Mouse (Mus musculus) brain, adult 2 months (tissue): ENCODE measurements around the gene Nr4a1.
A peak's percentile ranks its signal among the peaks of the same experiment; 100 is the strongest.

Experiments
- DNase-seq: peaks from one replicate; pipeline ENCODE4 v3.0.0; 2011; ENCODE audit warnings: low read depth, low spot score

Gene Nr4a1

DNA sequence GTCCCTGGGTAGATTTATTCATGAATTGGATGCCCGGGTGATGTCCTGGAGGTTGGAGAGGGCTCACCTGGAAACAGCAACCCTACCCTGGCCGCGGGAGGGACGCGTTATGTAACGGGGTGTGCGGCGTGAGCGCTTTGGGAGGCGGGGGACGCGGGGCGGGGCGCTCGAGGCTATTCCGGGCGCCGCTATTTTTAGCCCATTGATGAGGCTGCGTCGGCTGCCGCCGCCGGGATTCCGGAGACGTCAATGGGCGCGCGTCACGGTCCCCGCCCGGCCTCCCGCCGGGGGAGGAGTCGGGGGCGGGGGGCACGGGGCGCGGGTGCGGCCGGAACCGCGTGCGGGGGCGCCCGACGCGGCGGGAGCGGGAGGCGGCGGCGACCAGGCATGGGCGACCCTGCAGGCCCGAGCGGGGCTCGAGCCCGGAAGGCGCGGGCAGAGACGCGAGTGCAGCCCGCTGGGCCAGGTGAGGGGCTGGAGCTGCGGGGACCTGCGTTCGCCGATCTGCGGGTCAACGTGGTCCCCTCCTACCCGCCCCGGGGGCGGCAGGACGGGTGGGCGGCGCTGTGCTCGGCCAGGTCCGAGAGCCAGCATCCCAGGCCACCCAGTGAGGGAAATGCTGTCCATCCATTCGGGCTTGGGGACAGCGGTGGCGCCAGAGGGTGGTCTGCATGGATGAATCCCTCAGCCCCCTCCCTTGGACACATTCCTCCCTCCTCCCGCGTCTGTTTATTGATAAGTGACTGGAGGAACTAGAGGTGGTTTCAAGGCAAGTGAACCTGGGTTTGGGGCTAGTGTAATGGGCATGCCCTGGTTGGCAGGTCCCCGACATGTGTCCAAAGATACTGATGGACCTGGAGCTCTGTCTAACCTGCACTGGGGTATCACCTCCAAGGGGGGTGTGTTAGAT, at the start of gene Nr4a1:
Gene Nr4a1, plus strand, starts transcription at position 384 of the 910 bp plus-strand sequence.
- peak; percentile 90 for DNase-seq

DNA sequence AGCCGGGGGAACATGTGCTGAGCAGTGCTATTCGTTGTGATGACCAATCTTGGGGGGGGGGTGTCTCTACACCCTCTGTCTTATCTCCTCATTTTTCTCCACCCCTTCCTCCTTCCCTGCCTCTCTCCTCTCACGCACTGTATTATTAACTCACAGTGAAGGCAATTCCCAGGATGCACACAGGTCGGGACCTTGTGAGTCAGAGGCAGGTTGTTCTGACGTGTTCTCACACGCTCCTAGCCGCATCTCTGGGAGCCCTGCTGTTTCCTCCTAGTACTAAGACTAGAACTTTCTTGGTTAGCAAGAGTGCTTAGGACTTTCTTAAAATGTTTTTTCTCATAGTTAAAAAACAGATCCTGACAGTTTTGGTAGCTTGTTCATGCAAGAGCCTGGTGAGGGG, 49.3 kb upstream of the Nr4a1 start:
- no peak for DNase-seq

DNA sequence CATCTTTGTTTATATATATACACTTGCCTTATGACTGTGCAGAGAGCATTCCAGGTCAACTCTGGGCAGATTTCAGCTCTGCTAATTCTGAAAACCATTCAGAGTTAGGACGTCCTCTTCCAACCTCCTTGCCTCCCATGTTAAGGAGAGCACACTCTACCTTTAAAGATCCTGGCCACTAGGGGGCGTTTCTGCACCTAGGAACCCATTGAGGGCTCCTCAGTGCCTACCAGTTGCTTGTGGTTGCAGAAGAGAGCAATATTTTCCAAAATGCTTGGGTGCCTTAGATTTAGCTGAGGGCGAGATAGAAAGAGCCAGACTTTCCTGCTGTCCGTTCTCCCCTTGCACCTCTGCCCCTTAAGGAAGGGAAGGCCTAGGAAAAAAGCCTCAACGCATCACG, 43.8 kb upstream of the Nr4a1 start:
- DNase-seq = peak; percentile 86

DNA sequence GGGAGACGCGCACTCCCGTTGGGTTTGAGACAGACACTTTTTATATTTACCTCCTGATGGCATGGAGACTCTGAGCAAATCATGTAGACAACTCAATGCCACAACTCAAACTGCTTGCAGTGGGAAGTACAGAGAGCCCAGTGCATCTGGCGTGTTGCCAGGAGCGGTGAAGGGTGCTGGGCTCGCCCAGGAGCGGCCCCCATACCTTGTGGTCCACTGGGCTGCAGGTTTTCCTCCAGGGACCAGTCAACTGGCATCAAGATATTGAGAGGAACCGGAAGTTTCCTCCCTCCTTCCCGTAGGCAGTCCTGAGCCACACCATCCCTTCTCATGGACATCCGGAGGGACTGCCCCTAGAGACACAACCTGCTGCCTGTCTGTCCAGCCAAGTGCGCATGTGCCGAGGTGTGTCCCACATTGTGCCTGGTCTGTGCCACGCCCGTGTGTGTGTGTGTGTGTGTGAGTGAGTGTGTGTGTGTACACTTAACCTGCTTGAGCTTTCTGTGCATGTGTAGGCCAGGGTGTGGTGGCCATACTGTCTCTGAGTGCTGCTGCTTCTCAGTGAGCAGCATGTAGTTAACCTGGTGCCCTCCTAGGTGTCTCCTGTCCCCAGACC, 43.0 kb upstream of the Nr4a1 start:
- no peak for DNase-seq

DNA sequence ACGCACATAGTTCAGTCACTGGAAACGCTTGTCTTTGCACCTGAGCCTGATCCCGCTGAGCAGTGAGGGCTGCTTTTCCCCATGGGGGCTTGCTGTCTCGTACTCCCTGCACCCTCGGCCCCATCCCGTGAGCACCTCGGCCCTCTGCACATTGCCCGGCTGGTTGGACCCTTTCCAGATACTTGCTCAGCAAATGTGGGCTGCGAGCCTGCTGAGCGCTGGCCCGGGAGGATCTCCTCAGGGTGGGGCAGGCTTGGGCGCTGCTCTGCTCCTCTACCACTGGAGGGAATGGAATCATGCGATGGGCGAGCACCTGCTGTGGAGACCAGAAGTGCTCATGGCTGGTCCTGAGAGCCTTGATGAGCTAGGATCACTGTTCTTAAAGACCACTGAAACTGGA, 41.6 kb upstream of the Nr4a1 start:
- peak; percentile 48 for DNase-seq

DNA sequence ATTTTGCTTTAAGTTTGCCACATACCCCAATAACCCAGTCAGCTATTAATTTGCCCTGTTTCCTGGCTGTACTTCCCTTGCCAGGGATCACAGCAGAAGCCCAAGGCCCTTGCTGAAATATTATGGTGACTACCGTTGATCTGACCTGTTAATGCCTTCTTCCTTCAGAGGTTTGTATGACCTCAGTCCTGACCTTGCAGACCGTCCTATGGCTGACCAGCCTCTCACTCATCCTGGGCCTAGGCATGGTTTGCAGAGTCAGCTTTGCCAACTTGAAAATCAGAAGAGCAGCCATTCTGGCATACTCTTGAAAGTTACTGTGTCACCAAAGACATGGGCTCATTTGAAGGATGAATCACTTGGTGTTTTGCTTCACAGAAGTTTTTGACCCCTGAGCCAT, 38.9 kb upstream of the Nr4a1 start:
- DNase-seq = no peak

DNA sequence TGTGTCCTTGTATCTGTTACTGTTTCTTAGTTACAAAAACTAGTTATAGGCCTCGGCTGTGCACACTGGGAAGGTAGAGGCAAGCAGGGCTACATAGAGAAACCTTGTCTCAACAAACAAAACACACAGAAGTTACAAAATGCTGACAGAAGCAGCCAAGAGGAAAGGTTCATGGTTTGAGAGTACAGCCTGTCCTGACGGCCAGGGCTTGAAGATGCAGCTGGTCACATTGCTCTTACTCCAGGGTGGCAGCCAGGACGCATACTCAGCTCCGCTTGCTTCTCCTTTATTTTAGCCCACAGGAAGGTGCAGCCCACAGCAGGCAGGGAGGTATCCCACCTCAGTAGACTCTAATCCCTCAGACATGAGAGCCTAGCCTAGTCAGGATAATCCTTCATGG, 38.0 kb upstream of the Nr4a1 start:
- no peak for DNase-seq

DNA sequence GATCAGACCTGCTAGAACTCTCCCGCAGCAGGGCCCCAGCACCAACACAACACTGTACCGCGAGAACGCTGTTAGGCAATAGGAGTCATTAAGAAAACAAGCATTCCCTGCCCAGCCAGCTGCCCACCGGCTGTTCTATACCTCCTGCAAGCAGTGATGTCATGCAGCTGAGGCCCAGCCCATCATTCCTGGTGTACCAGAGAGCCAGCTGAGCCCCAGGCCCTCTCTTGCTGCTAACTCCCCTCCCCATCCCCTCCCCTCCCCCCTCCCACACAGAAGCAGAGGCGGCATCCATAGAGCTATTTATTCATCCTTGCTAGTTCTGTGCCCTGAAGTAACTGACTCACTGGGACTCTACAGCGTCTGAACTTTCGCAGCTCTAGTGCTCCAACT, 33.2 kb upstream of the Nr4a1 start:
- DNase-seq = peak; percentile 56

DNA sequence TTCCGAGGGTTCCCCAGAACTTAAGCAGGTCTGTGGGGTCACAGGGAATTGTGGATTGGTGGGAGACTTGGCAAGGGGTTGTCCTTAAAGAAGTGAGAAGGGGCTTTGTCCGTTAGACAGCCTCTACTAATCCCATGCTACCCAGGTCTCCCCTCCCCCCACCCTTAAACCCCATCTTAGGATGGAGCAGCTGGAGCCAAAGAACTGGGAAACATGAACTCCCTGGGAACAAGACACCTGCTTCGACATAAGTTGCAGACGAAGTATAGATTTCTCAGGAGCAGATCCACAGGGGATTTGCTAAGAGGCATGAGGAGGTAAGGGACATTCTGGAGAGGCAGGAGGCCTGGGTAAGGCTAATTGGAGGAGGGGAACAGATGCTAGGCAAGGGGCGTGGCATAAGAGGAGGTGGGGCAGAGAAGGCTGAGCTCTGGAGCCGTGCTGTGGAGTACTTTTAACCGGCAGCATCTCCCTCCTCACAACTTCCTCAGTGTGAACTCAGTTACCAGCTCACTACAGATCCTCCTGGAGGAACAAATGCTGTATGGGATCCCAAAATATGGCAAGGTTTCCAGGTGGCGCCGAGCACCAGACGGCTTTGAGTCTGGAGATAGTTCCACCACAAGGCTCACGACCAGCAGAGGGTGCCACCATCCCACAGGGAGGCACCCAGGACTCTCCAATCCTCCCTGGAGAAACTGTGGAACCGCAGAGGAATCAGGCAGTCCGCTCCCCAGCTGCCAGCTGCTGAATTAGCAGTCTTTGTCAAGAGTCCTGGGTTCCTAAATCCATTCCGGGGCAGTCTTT, 32.6 kb upstream of the Nr4a1 start:
- DNase-seq = peak; percentile 94

DNA sequence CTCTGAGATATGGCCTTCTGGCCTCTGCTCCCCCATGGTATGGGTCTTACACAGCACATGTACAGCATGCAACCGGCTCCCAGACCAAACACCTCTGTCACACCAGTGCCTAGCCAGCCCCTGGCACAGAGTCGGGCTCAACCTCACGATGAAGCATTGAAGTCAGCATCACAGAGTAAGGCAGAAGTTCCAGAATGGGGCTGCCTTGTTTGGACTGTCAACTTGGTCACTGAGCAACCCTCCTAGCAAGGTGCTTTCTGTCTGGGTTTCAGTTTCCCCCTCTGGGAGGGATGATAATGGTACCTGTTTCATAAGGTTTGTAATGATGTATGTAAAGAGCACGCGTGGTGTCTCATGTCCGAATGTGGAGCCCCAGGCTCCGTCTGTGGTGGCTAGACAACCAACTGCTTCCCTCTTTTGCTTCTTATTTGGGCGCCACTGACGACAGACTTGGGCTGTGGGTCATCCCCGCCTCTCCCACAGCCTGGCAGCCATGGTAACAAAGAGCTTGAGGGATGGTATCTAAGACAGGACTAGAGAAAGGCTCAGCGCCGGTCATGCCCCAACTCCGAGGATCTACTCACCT, 31.1 kb upstream of the Nr4a1 start:
- peak; percentile 58 for DNase-seq

DNA sequence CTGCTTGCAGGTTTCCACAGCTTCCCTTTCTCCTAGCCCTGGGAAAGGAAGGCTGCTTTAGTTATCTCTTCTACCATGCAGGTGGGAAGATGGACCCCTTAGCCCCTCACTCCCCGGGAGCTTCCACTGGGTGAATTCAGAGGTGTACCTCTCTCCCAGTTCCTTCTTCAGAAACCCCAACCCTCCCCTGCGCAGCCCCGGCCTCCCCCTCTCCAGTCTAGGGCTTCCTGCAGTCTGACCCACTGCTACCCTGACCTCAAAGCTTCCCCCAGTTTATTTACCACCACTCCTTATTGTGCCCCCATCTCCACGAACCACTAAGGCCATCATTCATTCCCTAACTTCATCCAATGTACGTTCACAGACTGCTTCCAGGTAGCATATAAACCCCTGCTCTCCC, 30.5 kb upstream of the Nr4a1 start:
- no peak for DNase-seq

DNA sequence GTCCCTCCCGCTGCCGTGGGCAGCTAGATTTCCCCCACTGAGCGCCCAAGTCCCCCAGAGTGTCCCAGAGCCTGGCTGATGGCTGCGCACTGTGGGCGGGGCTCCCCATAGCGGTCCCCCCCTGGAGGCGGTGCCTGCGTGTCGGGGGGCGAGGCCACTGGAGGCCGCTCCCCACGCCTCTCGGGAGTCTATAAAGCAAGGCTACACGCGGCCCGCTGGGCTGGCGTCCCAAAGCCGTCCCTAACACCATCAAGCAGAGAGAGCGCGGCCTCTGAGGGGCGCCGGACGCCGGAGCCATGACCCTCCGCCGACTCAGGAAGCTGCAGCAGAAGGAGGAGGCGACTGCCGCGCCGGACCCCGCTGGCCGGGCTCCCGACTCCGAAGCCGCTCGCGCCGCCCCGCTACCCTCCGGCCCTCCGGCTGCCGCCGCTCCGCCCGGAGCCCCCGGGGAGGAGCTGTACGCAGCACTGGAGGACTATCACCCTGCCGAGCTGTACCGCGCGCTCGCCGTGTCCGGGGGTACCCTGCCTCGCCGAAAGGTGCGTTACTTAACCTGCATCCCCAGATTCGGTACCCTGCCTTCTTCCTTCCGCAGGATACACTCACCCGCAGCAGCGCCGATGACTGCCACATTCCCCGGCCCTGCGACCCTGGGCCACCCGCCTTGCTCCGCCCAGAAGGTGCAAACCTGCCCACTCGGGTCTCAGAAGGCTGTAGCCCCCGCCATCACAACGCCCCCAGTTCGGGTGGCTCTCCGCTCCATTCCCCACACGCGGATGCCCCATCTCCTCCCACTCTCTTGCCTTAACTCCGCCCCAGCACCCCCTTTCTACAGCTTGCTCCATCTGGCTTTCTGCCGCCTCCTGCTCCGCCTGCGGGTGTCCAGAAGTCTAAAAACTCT, 29.8 kb upstream of the Nr4a1 start, which contains the start of gene Grasp:
Gene Grasp, plus strand, starts transcription at position 183 of the 901 bp plus-strand sequence.
- peak; percentile 91 for DNase-seq

DNA sequence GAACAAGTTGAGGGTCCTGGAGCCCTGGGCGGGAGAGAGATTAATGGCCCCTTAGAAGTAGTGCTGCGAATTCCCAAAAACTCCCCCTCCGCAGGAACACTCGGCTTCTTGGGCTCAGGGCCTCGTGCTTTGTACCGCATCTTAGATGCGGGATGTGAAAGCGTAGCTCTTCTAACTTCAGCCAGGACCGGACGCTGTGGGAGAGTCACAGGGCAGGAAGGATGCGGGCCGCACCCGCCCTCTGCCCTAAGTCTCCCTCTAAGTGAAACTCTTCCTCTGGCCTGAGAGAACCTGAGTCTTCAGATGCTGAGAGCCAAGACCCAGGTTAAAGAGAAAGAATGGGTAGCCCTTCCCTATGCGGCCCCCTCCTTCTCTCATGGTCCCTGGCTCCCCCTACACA, 29.1 kb upstream of the Nr4a1 start:
- no peak for DNase-seq

DNA sequence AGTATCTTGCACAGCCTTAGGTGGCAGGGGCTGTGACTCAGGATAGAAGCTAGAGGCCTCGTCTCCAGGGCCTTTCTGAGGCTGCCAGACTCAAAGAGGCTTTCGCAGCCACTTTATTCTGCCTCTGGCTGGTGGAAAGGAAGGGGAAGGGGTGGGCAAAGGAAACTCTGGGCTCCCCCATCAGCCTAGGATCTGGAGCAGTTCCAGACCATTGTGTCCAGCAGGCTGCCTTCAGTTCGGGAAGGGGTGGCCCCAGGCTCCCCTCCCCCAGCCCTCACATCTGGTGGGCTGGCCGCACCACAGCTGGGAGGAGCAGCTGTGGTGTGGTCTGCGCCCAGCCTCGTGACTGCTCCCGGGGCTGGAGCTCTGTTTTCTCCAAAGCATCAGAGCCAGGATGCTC, 26.1 kb upstream of the Nr4a1 start:
- peak; percentile 34 for DNase-seq

DNA sequence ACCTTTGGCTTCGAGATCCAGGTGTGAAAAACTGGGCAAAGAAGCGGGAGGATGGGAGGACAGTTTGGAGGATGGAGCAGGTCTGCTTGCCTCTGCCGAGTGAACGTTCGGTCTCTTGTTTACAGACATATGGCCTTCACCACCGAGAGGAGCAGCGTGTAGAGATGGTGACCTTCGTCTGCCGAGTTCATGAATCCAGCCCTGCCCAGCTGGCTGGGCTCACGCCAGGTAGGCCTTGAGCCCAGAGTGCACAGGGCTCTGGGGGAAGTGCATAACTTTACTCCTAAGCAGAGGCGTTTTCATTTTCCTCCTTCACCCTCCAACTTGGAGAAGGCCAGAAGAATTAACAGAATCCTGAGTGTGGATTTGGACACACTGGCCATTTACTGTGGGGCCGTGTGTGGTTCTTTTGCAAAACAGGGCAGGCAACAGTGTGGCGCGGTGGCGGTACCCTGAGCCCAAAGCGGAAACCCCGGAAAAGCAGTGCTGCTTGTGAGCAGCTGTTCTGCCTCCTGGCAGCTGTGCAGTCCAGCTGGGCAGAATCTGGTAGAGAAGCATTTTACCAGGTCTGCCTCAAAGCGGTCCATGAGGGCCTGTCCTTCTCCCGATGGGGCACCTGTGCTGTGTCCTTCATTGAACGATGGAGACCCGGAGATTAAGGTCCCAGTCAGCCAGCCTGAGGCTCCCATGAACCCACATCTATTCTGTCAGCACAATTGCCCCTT, 25.0 kb upstream of the Nr4a1 start:
- DNase-seq = no peak

DNA sequence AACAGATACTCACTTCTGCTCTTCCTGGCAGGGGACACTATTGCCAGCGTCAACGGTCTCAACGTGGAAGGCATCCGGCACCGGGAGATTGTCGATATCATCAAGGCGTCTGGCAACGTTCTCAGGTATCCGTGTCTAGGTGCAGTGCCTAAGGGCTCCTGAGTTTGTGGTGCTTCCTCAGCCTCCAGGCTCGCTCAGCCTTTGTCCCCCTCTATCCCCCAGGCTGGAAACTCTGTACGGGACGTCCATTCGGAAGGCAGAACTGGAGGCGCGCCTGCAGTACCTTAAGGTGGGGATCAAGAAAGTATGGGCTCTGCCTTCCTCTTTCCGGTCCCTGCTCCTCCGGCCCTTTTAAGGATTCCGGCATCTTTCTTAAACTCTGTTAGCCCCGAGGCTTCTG, 23.6 kb upstream of the Nr4a1 start:
- no peak for DNase-seq

DNA sequence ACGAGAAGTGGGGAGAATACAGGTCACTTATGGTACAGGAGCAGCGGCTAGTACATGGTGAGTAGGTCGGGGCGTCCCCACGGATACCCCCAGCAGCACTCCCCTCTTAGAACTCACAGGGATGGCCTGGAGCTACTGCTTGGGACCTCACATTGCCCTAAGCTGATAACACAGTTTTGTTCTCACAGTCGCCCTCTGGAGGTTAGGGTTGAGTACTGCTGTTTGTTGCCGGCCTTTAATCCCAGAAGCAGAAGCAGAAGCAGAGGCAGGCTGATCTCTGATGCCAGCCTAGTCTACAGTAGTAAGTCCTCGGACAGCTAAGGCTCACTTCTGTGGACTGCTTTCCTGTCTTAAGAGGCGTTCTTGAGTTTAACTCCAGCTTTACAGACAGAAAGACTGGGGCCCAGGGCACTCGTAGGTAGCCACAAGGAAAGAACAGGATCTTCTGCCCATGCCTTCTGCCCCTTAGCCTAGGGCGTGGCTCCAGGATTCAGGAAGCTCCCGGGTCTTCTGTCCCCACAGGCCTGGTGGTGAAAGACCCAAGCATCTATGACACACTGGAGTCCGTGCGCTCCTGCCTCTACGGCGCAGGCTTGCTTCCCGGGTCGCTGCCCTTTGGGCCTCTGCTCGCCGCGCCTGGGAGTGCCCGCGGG, 22.9 kb upstream of the Nr4a1 start:
- DNase-seq = peak; percentile 44

DNA sequence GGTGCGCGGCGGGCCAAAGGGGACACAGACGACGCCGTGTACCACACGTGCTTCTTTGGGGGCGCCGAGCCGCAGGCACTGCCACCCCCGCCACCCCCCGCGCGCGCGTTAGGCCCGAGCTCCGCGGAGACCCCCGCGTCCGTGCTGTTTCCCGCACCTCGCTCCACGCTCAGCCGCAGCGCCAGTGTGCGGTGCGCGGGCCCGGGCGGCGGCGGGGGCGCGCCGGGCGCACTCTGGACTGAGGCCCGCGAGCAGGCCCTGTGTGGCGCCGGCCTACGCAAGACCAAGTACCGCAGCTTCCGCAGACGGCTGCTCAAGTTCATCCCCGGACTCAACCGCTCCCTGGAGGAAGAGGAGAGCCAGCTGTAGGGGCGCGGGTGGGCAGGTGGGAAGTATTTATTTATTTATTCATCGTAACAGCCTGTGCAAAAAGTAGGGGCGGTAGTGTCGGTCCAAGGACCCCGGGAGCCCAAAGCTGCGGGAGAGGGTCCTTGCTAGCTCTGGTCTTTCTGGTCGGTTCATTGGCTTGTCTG, 22.4 kb upstream of the Nr4a1 start:
- no peak for DNase-seq

DNA sequence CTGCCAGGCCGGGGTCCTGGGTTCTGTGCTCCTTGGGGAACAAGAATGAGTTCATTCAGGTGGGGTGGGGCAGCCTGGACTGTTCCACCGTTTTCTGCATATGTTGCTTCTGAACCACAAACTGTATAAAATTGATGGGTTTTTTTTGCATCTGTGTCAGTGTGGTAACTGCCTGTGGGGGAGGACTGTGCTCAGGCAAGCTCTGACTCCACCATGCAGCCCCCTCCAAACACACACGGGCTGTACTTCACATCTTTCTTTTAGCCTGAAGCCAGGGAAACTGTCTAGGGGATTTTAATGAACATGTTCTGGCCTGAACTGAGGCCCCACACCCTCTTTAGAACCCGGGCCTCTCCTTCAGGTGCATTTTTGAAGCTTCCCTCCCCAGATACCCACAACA, 21.5 kb upstream of the Nr4a1 start:
- peak; percentile 82 for DNase-seq
